In the genomic region with DNA sequence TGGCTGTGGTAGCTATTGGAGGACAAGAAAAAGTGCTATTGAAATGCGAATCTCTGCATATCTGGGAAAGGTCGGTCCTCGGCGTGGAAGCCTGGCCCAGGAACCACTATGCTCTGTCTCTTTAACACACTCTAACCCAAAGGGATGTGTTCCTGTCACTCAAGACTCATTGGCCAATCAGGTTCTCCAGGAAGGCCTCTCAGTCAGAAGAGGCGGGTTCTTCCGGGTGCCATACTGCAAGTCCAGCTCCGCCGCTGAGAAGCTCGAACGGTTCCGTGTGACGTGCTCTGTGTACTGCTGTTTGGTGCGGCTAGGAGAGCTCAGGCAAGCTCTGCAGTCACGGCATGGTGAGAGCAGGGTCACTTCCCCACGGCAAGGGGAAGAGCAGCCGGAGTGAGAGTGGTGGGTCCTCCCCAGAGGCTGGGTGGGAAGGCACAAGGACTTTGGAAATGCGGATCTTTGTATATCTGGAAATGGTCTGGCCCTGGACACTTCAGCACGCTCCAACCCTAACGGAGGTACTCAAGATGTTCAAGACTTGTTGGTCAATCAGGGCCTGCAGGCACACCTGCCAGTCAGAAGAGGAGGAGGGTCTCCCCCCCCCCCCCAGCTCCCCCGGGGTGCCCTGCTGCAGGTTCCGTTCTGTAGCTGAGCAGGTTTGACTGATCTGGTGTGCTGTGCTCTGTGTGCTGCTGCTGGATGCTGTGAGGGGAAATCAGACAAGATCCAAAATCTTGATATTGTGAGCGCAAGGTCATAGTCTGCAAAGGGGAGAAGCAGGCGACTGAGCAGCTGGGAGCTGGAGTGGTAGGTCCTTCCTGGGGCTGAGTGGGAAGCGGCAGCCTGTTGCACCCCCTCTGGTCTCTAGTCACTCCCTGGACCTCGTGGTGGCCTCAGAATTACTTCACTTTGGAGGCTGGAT, we compare ENCODE assay signal across 8 mouse cellular contexts. TPM values are rescaled to one million over a fixed set of nuclear protein-coding genes. Genes with fewer than 3 reads are reported as not detected.
DNase-seq lines count a peak whose midpoint lies in the region; ATAC-seq lines count a peak whose summit lies in the region.

Zfp958 (plus strand) TSS at position 236 of the 922 bp plus-strand sequence.

- intact Hi-C loops in heart, postnatal 14 days (cut with DNase I): loop anchor here (5.0 to 10.0 kb wide), 2 partner anchors 64 to 448 kb away; partner anchors contain the start of gene Evi5l

- peak within 1 kb of the TSS; percentile 82 for H3K4me3 ChIP-seq in forebrain, embryonic 14.5 days (ENCODE audit: low read depth, low read length)
- H3K4me3 ChIP-seq in neural tube, embryonic 15.5 days (replicated peaks): peak within 1 kb of the TSS; percentile 88

- H3K9ac ChIP-seq in forebrain, embryonic 14.5 days (ENCODE audit: low read length): peak within 1 kb of the TSS; percentile 91
- peak within 1 kb of the TSS; percentile 94 for H3K9ac ChIP-seq in neural tube, embryonic 15.5 days (replicated peaks)

- no peaks in the 10 kb centered on the region for H3K9me3 ChIP-seq in forebrain, embryonic 14.5 days (replicated peaks; ENCODE audit: control insufficient read depth, low read length)
- no peaks in the 10 kb centered on the region for H3K9me3 ChIP-seq in neural tube, embryonic 15.5 days (replicated peaks)

- peak; percentile 100 for ATAC-seq in forebrain, embryonic 14.5 days
- ATAC-seq in neural tube, embryonic 15.5 days (ENCODE audit: low FRiP score): peak; percentile 100

- peak within 1 kb of the TSS; percentile 83 for H3K4me2 ChIP-seq in forebrain, embryonic 14.5 days (ENCODE audit: low read length)
- H3K4me2 ChIP-seq in neural tube, embryonic 15.5 days: peak within 1 kb of the TSS; percentile 93

- no peaks in the 10 kb centered on the region for H3K36me3 ChIP-seq in forebrain, embryonic 14.5 days (ENCODE audit: control insufficient read depth, insufficient read depth, low read length)
- H3K36me3 ChIP-seq in neural tube, embryonic 15.5 days: peaks cover 4% of the 10 kb centered on the region; the same call in 1 of the 2 replicates

- no peaks in the 10 kb centered on the region for H3K4me1 ChIP-seq in forebrain, embryonic 14.5 days (ENCODE audit: control insufficient read depth, insufficient read depth, low read length)
- peaks cover 23% of the 10 kb centered on the region for H3K4me1 ChIP-seq in neural tube, embryonic 15.5 days

- peak; percentile 98 for DNase-seq in ES-CJ7 (ENCODE audit: low read depth, low spot score)
- DNase-seq in cerebellum, adult 11 months: peak; percentile 94
- peak; percentile 99 for DNase-seq in forebrain, embryonic 14.5 days (ENCODE audit: low spot score)
- DNase-seq in heart, postnatal 14 days: peak; percentile 89 to 94
- DNase-seq in layer of hippocampus, adult 11-12 months (ENCODE audit: low spot score): peak; percentile 98
- DNase-seq in lung, adult 18-20 months: peak; percentile 95 to 98
- peak; percentile 94 for DNase-seq in testis, postnatal 14 days (ENCODE audit: low spot score)

- WGBS in forebrain, embryonic 14.5 days: under 1% methylated on average over 25 of the region's 25 CpGs
- WGBS in neural tube, embryonic 15.5 days: 1% methylated on average over 25 of the region's 25 CpGs

- H3K27ac ChIP-seq in forebrain, embryonic 14.5 days (ENCODE audit: low read depth, low read length): peak within 1 kb of the TSS; percentile 84
- H3K27ac ChIP-seq in neural tube, embryonic 15.5 days (replicated peaks): peak within 1 kb of the TSS; percentile 88

- no peaks in the 10 kb centered on the region for H3K27me3 ChIP-seq in forebrain, embryonic 14.5 days (replicated peaks; ENCODE audit: control insufficient read depth, insufficient read depth, low read length)
- H3K27me3 ChIP-seq in neural tube, embryonic 15.5 days (replicated peaks): no peaks in the 10 kb centered on the region

RNA-seq across cellular contexts. Expression of gene Zfp958, which starts in this region (rescaled TPM):
- polyA plus RNA-seq in forebrain, embryonic 14.5 days (2014; fragmentation: Nextera tagmentation; extraction: Ambion mirVana): 18.8 and 22.7 TPM in 2 replicates
- 1 to 10 TPM; 7.8 to 8.9 TPM for total RNA-seq in heart, postnatal 14 days (2021)
- 14.1 and 17.0 TPM in 2 replicates for polyA plus RNA-seq in neural tube, embryonic 15.5 days (2015; fragmentation: Nextera tagmentation; extraction: Ambion mirVana)

Comparison
In these comparisons a context has a peak if more than half of its experiments do, and no peak if none do; other contexts are left out.
1. Peak in every context shown above with its lines: DNase-seq, ATAC-seq, H3K4me3 ChIP-seq and H3K27ac ChIP-seq.